Mouse (Mus musculus) thymus, adult 2 months (tissue): ENCODE measurements around the gene Zer1. TPM values are rescaled to one million over a fixed set of nuclear protein-coding genes. Genes with fewer than 3 reads are reported as not detected.

Source experiments
- DNase-seq: peaks from one replicate; pipeline ENCODE4 v3.0.0; 2021
- H3K27ac ChIP-seq: fragments of 200-500 bp; 2 replicates; pipeline ENCODE4 v1.5.1; 2012; ENCODE audit warnings: low read length, control low read depth; ENCODE audit not compliant: control insufficient read depth, insufficient read depth
- H3K27me3 ChIP-seq: fragments of 200-500 bp; 2 replicates; pipeline ENCODE4 v1.6.1; 2012; ENCODE audit warnings: mild to moderate bottlenecking, low read length, moderate library complexity, mixed read lengths; ENCODE audit not compliant: control insufficient read depth, insufficient read depth
- H3K36me3 ChIP-seq: fragments of 200-500 bp; 2 replicates; pipeline ENCODE4 v1.6.1; 2012; ENCODE audit warnings: mild to moderate bottlenecking, low read length, moderate library complexity; ENCODE audit not compliant: control insufficient read depth, insufficient read depth
- H3K4me1 ChIP-seq: fragments of 200-500 bp; replicated peaks from 2 replicates; pipeline ENCODE4 v1.6.1; 2012; ENCODE audit warnings: low read length; ENCODE audit not compliant: control insufficient read depth, insufficient read depth
- H3K4me3 ChIP-seq: fragments of 200-500 bp; 2 replicates; pipeline ENCODE4 v1.5.1; 2012; ENCODE audit warnings: mild to moderate bottlenecking, low read length, control low read depth, moderate library complexity; ENCODE audit not compliant: control insufficient read depth, insufficient read depth
- CTCF ChIP-seq: fragments of 200-500 bp; IDR thresholded peaks from 2 replicates; pipeline ENCODE4 v1.5.1; 2012; ENCODE audit warnings: mild to moderate bottlenecking, control low read depth, low read length, moderate library complexity, borderline replicate concordance; ENCODE audit not compliant: control insufficient read depth, poor library complexity, insufficient read depth; ENCODE audit errors: extremely low read depth
- POLR2A ChIP-seq: fragments of 200-500 bp; IDR thresholded peaks from 2 replicates; pipeline ENCODE4 v1.6.1; 2012; ENCODE audit warnings: mild to moderate bottlenecking, low read length, control low read depth, moderate library complexity; ENCODE audit not compliant: control insufficient read depth, poor library complexity, insufficient read depth; ENCODE audit errors: extremely low read depth
- WGBS: fragments of 180-500 bp; shearing (Covaris S2); methylation state at CpG from one replicate; pipeline ENCODE4 v1.1.7; 2018; 5-methylcytosine and 5-hydroxymethylcytosine counted together
- polyA plus RNA-seq: library from polyadenylated mRNA; depleted of rRNA; stranded (reverse); fragments of >200 nt; gene quantifications from 2 replicates; pipeline ENCODE4 v1.2.3, GENCODE M21; 2012

Zer1 gene
- polyA plus RNA-seq, 1 experiment: 140 TPM

- Histone ChIP-seq H3K4me3 (no peak overlapping the region), H3K27ac (no peak overlapping the region), H3K4me1 (peaks cover 11% of the 10 kb centered on the region), H3K27me3 (no peaks in the 10 kb centered on the region), H3K36me3 (no peaks in the 10 kb centered on the region)
- WGBS: 40% methylated on average over 2 of the region's 2 CpGs
- DNase-seq: peak; percentile 32
- TF ChIP-seq POLR2A: no peak
- no peak for TF ChIP-seq CTCF
Observed at GRCm38 (mm10) chr2:30128789-30129188, 4.4 kb upstream of the Zer1 start.

GRCm38 (mm10) chr2:30123729-30124471, 485 bp downstream of the Zer1 start:
- DNase-seq: peak; percentile 20
- Histone ChIP-seq H3K27me3 (no peaks in the 10 kb centered on the region), H3K4me3 (peak overlapping the region; percentile 97), H3K4me1 (peaks cover 31% of the 10 kb centered on the region), H3K36me3 (no peaks in the 10 kb centered on the region), H3K27ac (peak overlapping the region; percentile 90)
- no peak for TF ChIP-seq CTCF
- no peak for TF ChIP-seq POLR2A
- WGBS: 2% methylated on average over 44 of the region's 44 CpGs

DNA sequence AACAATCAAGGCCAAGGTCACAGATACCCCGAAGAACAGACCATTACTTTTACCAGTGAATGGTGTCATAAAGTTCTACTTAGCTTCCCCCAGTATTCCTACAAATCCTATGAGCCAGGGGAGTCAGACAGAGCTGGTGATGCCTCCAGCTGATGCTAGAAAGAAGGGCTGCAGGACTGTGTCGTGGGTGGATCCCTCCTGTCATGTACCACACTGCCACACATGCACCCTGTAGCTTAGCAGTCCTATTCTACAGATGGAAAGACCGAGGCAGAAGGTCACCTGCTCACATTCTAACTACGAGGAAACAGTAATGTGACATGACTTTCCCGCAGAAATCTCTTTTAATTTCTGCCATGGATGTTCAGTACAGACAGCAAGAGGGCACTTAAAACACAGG, 1.6 kb downstream of the Zer1 start:
- H3K4me1 ChIP-seq: peaks cover 31% of the 10 kb centered on the region
- TF ChIP-seq POLR2A: no peak
- no peak for TF ChIP-seq CTCF
- H3K4me3 ChIP-seq: no peak overlapping the region
- DNase-seq: no peak
- H3K27ac ChIP-seq: no peak overlapping the region
- WGBS: 89% methylated on average over 5 of the region's 5 CpGs
- H3K27me3 ChIP-seq: no peaks in the 10 kb centered on the region
- no peaks in the 10 kb centered on the region for H3K36me3 ChIP-seq

DNA sequence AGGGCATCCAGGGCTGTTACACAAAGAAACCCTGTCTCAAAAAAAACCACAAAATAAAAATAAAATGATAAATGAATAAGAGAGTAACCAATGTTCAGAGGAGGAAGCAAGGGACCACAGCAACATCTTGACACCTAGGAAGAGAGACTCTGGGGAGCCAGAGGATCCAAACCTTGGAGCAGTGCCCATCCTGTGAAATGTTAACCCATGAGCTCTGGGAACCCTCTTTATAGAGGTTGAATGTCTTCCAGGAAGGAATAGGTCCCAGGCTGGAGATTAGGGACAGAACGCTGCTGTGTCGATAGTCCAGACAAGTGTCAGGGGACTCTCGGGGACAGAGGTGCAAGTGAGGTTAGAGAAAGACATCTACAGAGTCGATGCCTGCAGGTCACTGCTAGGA, 4.1 kb downstream of the Zer1 start:
- Histone ChIP-seq H3K4me3 (no peak overlapping the region), H3K36me3 (no peaks in the 10 kb centered on the region), H3K27ac (peak overlapping the region; percentile 44; the same call in 1 of the 2 replicates), H3K4me1 (peaks cover 31% of the 10 kb centered on the region), H3K27me3 (no peaks in the 10 kb centered on the region)
- DNase-seq: no peak
- 94% methylated on average over 4 of the region's 4 CpGs for WGBS
- TF ChIP-seq POLR2A (no peak), CTCF (no peak)

DNA sequence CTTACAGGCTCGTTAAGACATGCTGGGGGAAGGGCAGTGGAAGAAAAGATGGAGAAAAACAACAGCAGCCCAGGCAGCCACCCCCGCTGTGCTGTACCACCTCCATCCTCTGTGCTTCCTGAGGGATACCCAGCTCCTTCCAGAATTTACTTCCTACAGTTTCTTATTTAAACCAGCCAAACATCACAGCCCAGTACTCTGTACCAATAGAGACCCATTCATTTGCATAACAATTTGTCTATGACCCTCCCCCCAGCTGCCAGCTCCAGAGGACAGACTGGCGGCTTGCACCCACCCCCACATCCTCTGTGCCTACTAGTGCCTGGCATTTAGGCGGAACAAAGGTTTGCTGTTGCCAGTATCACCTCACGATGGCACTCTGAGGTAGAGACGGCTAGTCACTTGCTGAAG, 4.7 kb downstream of the Zer1 start:
- H3K36me3 ChIP-seq: no peaks in the 10 kb centered on the region
- WGBS: 48% methylated on average over 6 of the region's 6 CpGs
- no peaks in the 10 kb centered on the region for H3K27me3 ChIP-seq
- no peak overlapping the region for H3K4me3 ChIP-seq
- peaks cover 25% of the 10 kb centered on the region for H3K4me1 ChIP-seq
- TF ChIP-seq CTCF (no peak), POLR2A (no peak)
- peak; percentile 72 for DNase-seq
- H3K27ac ChIP-seq: no peak overlapping the region

DNA sequence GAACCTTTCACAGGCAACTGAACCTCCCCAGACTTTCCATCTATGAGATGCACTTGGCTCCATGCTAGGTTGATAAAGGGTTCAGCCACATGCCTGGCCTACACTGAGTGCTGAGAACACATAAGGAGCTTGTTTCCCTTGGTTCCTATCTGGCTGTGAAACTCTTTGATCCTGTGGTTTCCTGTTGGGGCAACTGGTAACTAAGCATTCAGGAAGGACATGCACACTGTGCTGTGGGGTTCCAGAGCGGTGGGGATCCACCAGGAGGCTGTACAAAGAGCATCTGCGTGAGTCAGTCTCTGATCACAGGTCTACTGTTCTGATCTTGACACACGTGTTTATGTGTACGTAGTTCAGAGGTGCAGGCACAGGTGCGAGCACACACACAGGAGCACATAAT, 11.8 kb downstream of the Zer1 start:
- H3K27ac ChIP-seq: no peak overlapping the region
- peaks cover 10% of the 10 kb centered on the region for H3K4me1 ChIP-seq
- WGBS: 5% methylated on average over 5 of the region's 5 CpGs
- no peak for DNase-seq
- H3K36me3 ChIP-seq: peaks cover 23% of the 10 kb centered on the region
- no peaks in the 10 kb centered on the region for H3K27me3 ChIP-seq
- TF ChIP-seq CTCF (no peak), POLR2A (no peak)
- H3K4me3 ChIP-seq: no peak overlapping the region

GRCm38 (mm10) chr2:30111500-30111899, 12.9 kb downstream of the Zer1 start:
- peaks cover 29% of the 10 kb centered on the region for H3K36me3 ChIP-seq
- DNase-seq: no peak
- no peaks in the 10 kb centered on the region for H3K27me3 ChIP-seq
- H3K4me1 ChIP-seq: peaks cover 10% of the 10 kb centered on the region
- H3K4me3 ChIP-seq: no peak overlapping the region
- WGBS: 99% methylated on average over 2 of the region's 2 CpGs
- H3K27ac ChIP-seq: no peak overlapping the region
- TF ChIP-seq POLR2A (no peak), CTCF (no peak)
